Mouse (Mus musculus): ENCODE measurements around the gene Sema3b.
"Not testable (repeated sequence)": the region's sequence is repeated elsewhere in the genome, so short reads cannot be mapped to it uniquely, and the experiment has no call there.

The Sema3b gene

GRCm38 (mm10) chr9:107586974-107587832 lies 21.8 kb downstream of the Sema3b start, which contains the start of gene Ifrd2:
Gene Ifrd2, plus strand, starts transcription at chr9:107587642.
- DNase-seq = peak; percentile 96

GRCm38 (mm10) chr9:107586504-107586903 lies 22.5 kb downstream of the Sema3b start:
- no peak for DNase-seq

- no peak for DNase-seq
These were observed 25.9 kb downstream of the Sema3b start for GRCm38 (mm10) chr9:107583174-107583573.

GRCm38 (mm10) chr9:107582509-107583062 lies 26.4 kb downstream of the Sema3b start:
- no peak for DNase-seq

GRCm38 (mm10) chr9:107581584-107581983 lies 27.4 kb downstream of the Sema3b start:
- no peak for DNase-seq

GRCm38 (mm10) chr9:107580501-107581317 lies 28.3 kb downstream of the Sema3b start, which contains the start of gene Hyal3:
Gene Hyal3, plus strand, starts transcription at chr9:107580818.
- DNase-seq = peak; percentile 68 to 72

GRCm38 (mm10) chr9:107579023-107579900 lies 29.8 kb downstream of the Sema3b start:
- DNase-seq = no peak

- no peak for DNase-seq
These were observed 30.4 kb downstream of the Sema3b start, which contains the start of gene Naa80 for GRCm38 (mm10) chr9:107578587-107578986. Gene Naa80, plus strand, starts transcription at chr9:107578887.

GRCm38 (mm10) chr9:107577871-107578270 lies 31.2 kb downstream of the Sema3b start:
- DNase-seq = no peak

- DNase-seq = no peak
These were observed 32.5 kb downstream of the Sema3b start, which contains the start of gene Hyal1 for GRCm38 (mm10) chr9:107576357-107577107. Gene Hyal1, plus strand, starts transcription at chr9:107576927.

- DNase-seq = no peak
These were observed 33.3 kb downstream of the Sema3b start for GRCm38 (mm10) chr9:107575579-107576356.

- not testable (repeated sequence) for DNase-seq
These were observed 35.3 kb downstream of the Sema3b start for GRCm38 (mm10) chr9:107573774-107574173.

GRCm38 (mm10) chr9:107572327-107572662 lies 36.7 kb downstream of the Sema3b start:
- no peak for DNase-seq

GRCm38 (mm10) chr9:107571534-107572326 lies 37.3 kb downstream of the Sema3b start:
- DNase-seq = no peak

- no peak for DNase-seq
These were observed 38.2 kb downstream of the Sema3b start for GRCm38 (mm10) chr9:107570845-107571244.

- no peak for DNase-seq
These were observed 39.0 kb downstream of the Sema3b start for GRCm38 (mm10) chr9:107570016-107570415.

GRCm38 (mm10) chr9:107569270-107569669 lies 39.8 kb downstream of the Sema3b start:
- no peak for DNase-seq

- peak; percentile 71 to 80 for DNase-seq
These were observed 40.4 kb downstream of the Sema3b start for GRCm38 (mm10) chr9:107568331-107569261.
